Mouse (Mus musculus): ENCODE data around the gene Tnip1.
"Not testable (repeated sequence)": the region's sequence is repeated elsewhere in the genome, so short reads cannot be mapped to it uniquely, and the experiment has no call there.

Gene Tnip1

DNA sequence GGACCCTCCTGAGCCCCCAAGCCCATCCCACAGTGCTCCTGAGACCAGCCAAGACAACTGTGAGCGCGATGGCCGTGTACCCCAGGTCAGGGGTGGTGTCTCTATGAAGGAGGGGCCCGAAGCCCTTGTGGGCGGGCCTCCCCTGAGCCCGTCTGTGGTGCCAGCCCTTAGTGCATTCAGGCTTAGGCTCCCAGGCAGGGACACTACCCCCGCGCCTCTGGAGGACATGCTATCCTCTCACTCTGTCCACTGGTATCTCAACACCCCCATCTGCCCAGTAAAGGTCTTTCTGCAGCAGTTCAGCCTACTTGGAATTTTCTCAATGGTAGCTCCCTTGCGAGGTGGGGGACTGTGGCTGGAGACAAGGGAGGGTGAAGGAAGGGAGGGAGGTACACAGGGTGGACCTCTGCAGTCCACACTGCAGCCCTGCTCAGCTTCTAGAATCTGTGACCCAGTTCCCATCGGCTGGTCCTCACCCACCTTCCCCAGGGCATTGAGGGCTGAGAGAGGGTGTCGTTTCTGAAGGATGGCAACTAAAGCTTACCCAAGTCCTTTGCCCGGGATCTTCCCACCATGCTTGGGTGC, 52.5 kb downstream of the Tnip1 start:
- DNase-seq (ENCODE audit: low read depth, low spot score): no peak

DNA sequence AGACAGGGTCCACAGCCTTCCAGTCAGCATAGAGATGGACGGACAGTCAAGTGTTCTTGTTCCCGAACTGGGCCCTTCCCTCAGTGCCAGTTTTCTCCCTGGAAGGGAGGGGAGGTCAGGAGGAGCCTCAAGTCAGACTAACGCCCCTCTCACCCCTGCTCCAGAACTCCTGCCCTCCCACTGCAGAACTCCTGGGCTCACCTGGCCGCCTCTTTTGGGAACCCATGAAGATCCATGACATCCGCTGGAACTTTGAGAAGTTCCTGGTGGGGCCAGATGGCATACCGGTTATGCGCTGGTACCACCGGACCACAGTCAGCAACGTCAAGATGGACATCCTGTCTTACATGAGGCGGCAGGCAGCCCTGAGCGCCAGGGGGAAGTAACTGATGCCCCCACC, 53.4 kb downstream of the Tnip1 start:
- no peak for DNase-seq (ENCODE audit: low read depth, low spot score)

DNA sequence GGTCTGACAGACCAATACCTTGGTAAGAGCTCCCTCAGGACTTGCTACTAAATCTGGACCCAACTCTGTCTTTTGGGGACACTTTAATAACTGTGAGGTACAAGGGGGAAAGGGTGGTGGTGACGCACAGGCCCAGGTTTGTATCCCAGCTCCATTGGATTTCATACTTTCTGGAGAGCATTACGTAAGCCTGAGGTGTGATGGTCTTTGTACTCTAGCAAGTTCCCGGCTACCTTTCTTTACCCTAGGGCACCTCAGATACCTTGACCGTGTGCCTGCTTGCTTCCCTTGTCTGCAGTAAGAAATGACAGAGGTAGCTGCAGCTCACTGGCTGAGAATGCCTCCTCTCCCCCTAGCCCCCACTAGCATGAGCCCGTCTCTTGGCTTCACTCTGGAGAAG, 55.5 kb downstream of the Tnip1 start:
- no peak for DNase-seq (ENCODE audit: low read depth, low spot score)

DNA sequence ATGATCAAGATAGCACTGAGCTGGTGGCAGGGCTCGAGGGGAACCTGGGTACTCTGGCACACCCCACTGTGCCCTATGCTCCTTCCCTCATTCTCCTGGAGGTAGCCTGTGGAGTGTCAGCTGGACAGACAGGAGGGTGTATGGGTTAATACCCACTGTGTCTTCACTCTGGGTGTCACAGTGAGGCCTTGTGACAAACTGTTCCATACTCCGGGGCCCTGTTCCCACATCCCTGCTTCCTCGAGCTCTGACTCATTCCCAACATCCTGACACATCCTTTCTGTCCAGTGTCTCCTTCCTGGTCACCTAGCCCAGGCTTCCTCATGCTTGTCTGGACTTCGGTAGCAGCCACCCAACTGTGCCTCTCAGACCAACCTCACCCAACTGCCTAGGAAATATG, 56.3 kb downstream of the Tnip1 start:
- DNase-seq (ENCODE audit: low read depth, low spot score): no peak

DNA sequence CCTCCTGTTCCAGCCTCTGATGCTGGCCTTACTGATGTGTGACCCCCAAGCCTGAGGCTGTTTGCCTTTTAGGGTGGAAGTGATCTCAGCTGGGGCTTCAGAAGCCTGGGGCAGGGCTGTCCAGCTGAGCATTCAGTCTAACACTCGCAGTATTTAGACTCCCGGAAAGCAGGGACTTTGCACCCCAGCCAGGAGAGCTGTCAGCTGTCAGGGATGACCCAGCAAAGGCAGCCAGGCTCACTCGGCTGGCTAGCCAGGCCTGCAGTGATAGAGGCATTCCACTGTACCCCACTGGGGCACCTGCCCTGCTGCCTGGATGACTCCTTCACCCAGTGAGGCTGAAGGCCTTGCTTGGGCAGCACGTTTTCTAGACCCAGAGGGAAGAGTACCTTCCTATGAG, 56.8 kb downstream of the Tnip1 start:
- no peak for DNase-seq (ENCODE audit: low read depth, low spot score)

- DNase-seq (ENCODE audit: low read depth, low spot score): no peak
Measured at GRCm38 (mm10) chr11:54905086-54905485, 57.6 kb downstream of the Tnip1 start.

DNA sequence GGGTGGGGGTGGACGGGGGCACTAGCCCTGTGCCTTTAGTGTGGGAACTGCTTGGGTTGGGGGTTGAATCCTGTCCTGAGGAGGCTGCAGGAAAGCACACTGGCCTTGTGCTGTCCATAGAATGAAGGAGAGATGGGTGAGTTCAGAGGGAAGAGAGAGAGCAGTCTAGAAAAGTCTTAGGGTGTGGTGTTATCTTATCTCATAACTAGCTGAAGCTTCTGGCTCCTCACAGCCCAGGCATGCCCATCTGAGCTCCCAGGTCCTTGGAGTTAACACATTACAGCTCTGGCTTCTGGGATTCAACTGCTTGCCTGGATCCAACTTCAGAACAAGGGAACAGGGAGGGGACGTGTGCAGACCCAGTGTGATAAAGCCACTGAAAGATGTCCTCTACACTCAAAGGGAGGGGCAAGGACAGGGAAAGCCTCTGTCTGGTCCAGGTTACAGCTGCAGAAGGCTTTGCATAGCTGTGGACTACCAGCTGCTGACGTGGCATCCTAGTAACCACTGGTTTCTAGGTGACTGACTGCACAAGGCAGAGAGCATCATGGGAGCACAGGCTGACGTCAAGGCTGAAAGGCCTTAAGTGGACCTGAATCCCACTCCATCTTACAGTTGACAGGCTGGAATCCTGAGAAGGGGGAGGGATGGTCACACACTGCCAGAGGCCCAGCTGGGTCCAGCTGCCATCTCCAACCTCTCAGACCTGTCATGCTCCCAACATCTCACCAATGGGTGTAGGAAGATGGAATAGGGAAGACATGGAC, 58.6 kb downstream of the Tnip1 start:
- no peak for DNase-seq (ENCODE audit: low read depth, low spot score)

GRCm38 (mm10) chr11:54903339-54903738, 59.4 kb downstream of the Tnip1 start:
- DNase-seq (ENCODE audit: low read depth, low spot score): no peak

DNA sequence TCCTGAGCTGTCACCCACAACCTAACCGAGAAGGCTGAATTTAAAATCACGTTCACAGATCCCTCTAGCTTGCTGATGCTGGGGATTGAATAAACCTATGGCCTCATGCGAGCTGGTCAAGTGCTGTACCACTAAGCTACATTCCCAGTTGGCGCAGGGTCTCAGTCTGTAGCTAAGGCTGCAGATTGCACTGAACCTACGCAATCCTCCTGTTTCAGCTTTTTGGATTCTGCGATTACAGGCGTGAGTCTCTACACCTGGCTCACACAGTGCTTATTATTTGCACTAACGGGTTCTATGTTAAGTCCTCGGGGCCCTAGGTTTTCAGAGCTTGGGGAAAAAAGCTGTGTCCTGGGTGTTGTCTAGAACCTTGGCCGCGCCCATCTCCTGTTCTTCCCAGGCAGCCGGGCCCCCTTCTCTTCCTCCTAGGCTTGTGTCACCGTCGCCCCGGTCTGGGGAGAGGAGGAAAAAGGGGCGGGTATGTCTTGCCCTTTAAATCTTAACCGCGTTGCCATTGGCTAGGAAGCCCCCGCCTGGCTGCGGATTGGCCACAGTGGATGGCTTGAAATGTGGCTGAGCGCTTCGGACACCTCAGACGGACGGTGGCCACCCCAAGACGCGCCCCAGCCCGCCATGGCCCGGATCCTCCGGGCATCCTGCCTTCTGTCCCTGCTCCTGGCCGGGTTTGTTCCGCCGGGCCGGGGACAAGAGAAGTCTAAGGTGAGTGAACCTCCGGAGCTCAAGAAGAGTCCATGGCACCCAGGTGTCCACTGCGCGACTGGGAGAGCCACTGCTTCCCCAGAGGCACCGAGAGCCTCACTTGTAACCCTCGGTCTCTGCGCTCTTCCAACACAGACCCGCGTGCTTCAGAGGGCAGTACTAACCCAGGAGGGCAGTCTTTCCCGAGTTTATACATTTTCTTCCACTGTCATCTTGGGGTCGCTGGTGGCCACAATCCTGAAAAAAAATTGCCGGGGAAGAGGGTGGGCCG, 60.1 kb downstream of the Tnip1 start, which contains the start of gene Gpx3:
Gene Gpx3, plus strand, starts transcription at position 121 of the 991 bp plus-strand sequence.
- peak; percentile 85 for DNase-seq (ENCODE audit: low read depth, low spot score)

- no peak for DNase-seq (ENCODE audit: low read depth, low spot score)
Measured at GRCm38 (mm10) chr11:54899657-54900056, 63.1 kb downstream of the Tnip1 start.

DNA sequence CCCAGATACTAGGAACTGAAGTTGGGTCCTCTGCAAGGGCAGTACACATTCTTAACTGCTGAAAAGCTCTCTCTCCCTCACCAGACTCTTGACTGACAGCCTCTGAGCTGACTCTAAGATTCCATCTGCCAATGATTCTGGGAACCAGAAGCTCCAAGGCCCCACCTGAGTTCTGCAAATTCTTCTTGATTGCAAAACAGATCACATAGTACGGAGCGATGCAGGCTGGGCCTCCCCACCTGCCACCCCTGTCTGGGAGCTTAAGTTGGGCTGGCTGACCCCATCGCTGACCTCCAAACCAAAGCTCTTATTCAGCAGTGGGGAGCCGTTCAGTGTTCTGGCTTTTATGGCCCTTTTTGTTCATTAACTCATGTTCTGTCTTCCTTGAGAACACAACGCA, 65.2 kb downstream of the Tnip1 start:
- DNase-seq (ENCODE audit: low read depth, low spot score): no peak

GRCm38 (mm10) chr11:54896646-54897045, 66.1 kb downstream of the Tnip1 start:
- DNase-seq (ENCODE audit: low read depth, low spot score): not testable (repeated sequence)

DNA sequence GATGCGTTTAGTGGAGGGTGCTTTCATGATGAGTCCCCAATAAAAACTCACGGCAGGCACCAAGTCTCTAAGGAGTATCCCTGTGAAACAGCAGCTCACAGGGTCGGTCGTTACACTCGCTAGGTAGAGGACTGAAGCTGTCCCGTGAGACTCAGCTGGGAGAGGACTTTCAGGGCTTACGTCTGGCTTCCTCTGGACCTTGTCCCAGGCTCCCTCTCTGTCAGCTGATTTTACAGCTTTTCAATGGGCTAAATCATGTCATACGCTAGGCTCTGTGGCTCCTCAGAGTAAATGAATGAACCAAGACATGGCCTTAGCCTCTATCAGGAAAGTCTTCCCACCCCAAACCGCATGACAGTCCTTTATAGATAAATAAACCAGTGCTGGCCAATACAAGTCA, 68.1 kb downstream of the Tnip1 start:
- DNase-seq (ENCODE audit: low read depth, low spot score): no peak

DNA sequence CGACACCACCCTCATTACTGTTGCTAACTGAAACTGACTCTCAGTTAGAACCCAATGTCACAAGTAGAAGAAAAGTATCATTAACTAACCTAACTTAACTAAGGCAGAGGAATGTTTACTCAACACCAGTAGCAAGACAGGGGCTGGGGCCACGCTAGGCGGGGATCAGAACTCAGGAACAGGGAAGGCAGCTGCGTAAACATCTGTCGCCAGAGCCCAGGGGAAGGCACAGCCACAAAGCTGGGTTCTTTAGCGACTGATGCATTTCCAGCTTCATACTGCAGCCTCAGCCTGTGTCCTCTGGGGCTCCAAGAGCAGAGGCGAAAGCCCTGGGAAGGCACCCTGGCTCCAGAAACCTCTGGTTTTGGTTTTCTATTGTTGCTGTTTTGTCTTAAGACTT, 70.6 kb downstream of the Tnip1 start:
- DNase-seq (ENCODE audit: low read depth, low spot score): no peak

GRCm38 (mm10) chr11:54891341-54891740, 71.4 kb downstream of the Tnip1 start:
- DNase-seq (ENCODE audit: low read depth, low spot score): no peak

- DNase-seq (ENCODE audit: low read depth, low spot score): no peak
Measured at GRCm38 (mm10) chr11:54887927-54888326, 74.8 kb downstream of the Tnip1 start.

GRCm38 (mm10) chr11:54885406-54885805, 77.3 kb downstream of the Tnip1 start:
- no peak for DNase-seq (ENCODE audit: low read depth, low spot score)

DNA sequence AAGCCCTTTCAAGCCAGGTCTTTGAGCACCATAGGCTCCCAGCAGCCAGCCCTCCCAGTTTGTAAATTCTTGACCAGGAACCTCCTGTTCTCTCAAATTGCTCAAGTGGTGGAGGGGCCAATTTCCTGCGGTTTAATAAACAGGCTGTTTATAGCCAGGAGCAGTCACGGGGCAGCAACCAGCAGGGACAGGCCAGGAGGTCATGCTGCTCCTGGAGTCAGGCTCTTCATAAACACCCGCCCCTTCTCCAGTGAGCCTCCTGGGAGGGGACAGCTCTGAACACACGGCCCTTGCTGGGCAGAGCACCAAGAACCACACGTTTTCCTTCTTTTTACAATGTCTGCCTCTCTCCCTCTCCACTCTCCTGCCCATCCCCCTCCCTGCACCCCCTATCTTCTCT, 77.8 kb downstream of the Tnip1 start:
- DNase-seq (ENCODE audit: low read depth, low spot score): peak; percentile 94

DNA sequence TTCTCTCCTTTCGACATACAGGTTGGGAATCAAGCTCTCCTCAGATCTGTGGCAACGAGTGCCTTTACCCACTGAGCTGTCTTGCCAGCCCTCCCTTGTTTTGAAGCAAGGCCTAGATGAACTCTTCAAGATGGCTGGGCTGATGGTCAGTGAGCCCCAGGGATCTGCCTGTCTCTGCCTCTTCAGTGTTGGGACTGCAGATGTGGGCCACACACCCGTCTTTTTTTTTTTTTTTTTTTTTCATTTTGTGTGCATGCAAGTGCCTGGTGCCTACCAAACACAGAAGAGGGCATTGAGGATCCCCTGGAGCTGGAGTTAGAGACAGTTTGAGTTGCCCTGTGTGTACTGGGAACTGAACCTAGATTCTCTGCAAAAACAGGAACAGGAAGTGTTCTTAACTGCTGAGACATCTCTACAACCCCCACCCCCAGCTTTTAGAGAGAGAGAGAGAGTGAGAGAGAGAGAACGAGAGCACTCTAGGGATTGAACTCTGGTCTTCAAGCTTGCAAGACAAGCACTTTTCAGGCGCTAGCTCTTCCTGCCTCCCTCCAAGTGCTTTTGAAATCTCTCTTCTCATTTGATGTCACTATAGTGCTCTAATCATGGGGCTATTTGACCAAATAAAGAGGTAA, 78.4 kb downstream of the Tnip1 start:
- DNase-seq (ENCODE audit: low read depth, low spot score): no peak

- peak; percentile 84 for DNase-seq (ENCODE audit: low read depth, low spot score)
Measured at GRCm38 (mm10) chr11:54882671-54883070, 80.0 kb downstream of the Tnip1 start.

DNA sequence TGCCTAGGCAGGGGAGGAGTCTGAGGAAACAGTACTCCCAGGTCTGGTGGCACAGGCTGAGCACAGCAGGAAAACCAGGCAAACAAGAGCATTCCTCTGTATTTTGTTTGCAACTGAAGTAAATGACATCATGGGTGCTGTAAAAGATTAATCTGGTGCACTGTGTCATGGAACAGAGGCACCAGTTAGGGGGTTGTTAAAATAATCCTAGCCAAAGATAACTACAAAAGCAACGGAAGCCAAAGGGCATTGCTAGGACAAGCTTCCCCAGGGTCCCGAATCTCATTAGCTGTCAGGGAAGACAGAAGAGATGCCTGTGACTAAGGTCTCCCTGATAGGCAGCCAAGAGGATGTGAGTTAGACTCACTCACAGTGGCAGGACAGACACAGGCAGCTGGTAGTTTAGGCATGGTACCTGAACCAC, 81.7 kb downstream of the Tnip1 start:
- no peak for DNase-seq (ENCODE audit: low read depth, low spot score)

GRCm38 (mm10) chr11:54879922-54880321, 82.8 kb downstream of the Tnip1 start:
- DNase-seq (ENCODE audit: low read depth, low spot score): no peak
